Mouse (Mus musculus) c-Kit-positive CD71-positive TER-119-positive erythroid progenitor cells, embryonic 14.5 days (primary cell): ENCODE measurements around the gene Gm20662.

Experiments used
- DNase-seq: peaks from one replicate; pipeline ENCODE4 v3.0.0-alpha.2; 2013; ENCODE audit warnings: low spot score

Gene Gm20662

DNA sequence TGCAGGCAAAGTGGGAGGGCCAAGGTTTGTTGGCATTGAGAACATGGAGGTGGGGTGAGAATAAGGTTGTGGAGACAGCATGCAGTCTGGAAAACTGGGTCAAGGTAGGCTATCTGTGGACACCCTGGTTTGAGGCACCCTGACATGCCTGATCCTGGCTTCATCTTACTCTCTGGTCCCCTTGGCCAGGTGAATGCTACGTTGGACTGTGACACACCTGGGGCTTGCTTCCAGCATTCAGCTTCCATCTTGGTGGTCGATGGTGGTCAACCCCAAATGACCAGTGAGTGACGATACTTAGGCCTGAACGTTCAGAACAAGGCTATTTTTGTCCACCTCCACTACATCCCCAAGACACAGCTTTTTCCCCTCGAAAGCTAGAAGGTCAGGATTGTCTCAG is at the start of gene Gm20662:
Gene Gm20662, plus strand, starts transcription at position 301 of the 400 bp plus-strand sequence.
- no peak for DNase-seq

DNA sequence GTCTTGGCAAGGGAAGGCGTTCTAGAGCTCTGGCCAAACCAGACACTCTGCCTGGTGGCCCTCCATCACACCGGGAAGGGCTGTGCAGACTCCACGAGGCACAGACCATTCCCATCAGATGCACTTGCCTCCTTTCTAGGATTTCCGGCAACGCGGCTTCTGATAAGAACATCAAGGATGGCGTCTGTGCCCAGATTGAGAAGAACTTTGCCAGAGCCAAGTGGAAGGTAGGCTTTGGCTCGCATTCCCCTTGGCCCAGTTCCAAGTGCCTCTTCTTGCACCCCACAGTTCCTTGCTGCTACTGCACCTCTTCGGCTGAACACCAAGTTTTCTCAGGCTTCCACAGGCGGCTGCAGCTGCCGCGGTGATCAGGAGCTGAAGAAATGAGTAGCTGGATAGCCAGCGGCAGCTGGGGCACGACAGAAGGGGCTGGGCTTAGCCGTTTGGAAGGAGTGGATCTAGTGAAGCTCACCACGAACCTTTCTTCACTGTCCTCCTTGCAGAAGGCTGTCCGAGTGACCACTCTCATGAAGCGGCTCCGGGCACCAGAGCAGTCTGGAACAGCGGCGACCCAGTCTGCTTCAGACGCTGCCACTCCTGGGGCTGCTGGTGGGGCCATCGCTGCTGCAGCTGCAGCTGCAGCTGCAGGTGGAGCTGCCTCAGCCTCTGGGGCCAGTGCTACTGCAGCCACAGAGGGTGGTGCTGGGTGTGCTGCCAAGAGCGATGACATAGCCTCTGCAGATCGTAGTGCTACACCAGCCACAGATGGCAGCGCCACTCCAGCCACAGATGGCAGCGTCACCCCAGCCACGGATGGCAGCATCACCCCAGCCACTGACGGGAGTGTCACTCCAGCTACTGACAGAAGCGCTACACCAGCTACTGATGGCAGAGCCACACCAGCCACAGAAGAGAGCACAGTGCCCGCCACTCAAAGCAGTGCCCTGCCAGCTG is 48.6 kb upstream of the Gm20662 start:
- DNase-seq, result no peak

DNA sequence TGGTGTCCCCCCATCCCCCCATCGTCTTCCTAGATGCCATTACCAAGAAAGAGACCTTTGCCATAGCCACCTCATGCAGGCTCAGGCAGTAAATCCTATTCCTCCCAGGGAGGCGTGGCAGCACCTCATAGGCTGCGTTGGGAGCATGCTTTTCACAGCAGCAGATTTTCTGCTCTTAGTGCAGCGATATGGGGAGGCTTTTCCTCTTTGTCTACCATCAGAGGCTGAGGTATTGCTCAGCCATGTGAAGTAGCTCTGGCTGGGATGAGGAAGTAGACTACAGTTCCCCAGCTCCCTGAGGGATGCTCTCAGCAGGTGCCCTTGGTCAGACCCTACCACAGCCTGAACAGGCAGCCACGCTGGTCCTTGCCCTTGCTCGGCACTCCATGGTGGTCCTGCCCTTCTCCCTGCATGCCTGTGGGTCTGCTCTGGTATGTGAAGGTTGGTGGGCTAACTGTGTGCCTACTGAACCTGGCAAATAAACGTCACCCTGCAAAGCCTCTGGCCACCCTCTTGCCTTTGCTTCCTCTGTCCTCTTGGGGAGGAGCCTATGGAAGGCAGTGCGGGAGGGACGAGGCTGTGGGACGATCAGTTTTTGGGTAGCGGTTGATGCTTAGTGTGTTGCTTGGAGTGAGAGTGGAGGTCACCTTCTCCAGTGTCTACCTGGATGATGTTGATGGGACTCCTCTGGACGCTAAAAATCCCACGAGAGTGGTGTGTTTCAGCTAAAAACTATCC is 46.8 kb upstream of the Gm20662 start:
- DNase-seq, result no peak

DNA sequence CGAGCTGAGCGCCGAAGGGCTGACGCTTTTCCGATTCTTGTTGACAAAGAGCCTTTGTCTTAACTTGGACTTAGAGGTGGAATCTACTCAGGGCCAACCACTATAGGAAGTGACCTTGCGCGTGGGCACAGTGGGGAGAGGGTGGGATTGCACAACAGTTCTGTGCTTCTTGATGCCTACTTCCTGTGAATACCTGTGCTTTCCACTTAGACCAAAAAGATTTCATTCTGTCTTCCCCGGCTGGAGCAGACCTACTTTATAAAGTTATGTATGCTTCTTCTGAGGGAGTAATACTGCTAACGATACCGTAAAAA is 46.3 kb upstream of the Gm20662 start, which contains the start of gene Traip:
Gene Traip, plus strand, starts transcription at position 215 of the 314 bp plus-strand sequence.
- DNase-seq, result no peak

DNA sequence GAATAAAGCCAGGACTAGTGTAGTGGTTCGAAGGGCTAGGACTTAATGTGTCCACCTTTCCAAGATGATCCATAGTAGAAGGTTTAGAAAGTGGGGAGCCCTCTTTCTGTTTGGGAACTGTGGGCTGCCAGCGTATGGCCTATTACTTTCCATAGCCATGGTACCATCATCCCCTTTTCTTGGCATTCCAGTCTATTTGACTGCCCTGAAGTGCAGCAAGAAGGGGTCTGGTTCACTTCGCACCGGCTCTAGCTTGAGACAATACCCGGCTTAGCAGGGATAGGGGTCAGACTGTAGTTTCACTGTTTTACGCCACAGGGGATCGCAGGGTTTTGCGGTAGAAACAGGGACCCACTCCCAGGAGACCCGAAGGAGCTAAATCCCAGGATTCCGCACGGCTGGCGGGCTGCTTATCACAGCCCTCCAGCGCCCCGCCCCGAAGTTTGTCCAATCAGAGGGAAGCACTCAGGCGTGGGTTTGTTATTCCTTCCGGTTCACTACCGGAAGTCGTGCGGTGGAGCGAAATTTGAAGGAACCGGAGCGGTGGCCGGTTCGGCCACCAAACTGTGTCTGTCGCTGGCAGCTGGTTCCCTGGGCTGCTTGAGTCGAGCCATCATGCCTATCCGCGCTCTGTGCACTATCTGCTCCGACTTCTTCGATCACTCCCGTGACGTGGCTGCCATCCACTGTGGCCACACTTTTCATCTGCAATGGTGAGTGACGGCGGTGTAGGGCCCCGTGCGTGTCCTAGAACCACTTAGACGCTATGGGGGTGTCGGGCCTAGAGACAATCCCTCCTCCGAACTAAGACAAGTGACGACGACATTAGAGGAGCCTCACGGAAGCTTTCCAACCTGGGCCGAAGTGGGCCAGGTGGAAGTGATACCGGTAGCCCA is 45.4 kb upstream of the Gm20662 start:
- DNase-seq, result peak; percentile 90

DNA sequence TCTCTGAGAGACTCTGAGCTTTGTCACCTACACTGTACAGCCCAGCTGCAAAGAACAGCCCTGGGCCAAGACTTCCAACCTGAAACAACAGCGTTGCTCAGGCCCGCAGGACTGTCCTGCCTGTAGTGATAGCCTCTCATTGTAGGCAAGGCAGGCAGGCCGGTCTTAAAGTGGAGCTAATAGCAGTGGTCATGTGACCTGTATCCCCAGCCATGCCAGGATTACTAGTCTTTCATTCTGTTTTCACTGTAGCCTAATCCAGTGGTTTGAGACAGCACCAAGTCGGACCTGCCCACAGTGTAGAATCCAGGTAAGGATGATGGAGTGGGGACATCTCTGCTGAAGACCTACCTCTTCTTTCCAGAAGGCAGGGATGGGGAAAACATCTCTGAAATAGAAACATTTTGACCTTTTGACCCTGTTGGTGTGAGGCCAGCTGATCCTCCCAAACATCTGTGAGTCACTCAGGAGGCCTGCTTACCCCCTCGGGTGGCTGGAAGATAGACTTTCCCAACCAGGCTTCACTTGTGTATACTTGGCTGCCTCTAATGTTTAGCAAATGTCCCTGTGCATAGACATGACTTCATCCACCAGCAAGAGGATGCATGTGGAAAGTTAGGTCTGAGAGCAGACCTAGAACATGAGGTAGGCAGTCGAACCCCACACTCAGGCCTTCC is 40.4 kb upstream of the Gm20662 start:
- no peak for DNase-seq

DNA sequence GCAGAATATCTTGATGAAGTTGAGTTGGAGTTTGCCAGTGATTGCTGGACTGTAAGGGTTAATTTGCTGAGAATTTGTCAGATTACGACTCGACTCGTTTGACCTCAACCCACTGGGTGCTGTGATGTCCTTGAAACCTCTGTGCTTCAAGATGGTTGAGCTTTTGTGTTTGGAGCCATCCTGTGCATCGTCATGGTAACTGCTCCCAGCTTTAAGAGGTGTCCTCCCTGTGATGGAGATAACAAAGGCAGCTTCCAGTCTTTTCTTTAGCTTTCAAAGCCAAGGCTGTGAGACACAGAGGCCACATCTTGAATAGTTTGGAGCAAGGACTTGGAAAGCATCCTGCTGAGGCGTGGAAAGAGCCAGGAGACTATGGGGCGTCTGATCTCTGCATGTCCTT is 39.0 kb upstream of the Gm20662 start:
- no peak for DNase-seq

DNA sequence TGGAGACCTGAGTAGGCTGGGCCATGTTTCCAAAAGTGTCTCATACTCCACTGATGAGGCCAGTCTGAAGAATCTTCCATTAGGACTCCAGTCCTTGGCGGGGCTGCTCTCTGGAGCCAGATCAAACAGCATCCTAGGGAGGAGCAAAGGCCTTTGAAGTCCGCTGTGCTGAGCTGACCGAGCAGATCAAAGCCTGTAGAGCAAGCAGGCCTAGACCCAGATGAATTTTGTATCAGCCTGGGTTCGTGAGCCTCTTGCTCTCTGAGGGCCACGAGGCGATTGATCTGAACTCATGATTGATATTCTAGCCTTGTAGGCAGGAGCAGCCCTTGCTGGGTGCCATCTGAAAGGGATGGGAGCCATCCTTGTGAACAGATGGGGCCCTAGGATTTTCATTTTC is 36.3 kb upstream of the Gm20662 start:
- no peak for DNase-seq

DNA sequence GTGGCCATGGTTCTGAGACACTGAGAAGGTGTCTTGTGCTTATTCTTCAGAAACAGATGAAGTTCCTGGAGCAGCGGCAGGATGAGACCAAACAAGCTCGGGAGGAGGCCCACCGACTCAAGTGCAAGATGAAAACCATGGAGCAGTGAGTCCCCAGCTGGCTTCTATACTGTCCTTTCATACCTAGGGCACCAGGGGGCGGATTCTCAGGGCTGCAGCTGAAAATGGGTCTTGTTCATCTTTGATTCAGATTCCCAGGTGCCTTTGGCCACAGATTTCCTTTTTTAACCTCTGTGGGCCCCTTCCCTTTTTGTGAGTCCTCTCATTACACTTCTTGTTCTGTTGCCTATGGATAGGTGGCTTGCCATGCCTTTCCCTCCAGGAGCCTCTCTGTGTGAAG is 35.2 kb upstream of the Gm20662 start:
- no peak for DNase-seq

DNA sequence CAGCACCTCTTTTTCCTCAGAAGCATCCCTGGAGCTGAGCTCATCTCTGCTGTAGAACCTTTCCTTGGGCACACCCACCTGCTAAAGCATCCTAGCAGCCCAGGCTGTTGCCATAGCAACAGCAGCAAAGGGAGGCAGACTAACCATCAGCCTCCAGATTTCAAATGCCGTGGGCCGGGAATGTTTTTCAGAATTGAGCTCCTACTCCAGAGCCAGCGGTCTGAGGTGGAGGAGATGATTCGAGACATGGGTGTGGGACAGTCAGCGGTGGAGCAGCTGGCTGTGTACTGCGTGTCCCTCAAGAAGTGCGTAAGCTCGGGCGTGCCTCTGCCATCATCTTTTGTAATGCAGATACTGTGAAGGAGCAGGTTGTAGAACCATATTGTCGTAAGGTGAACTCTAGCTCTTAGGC is 34.8 kb upstream of the Gm20662 start:
- DNase-seq, result no peak

DNA sequence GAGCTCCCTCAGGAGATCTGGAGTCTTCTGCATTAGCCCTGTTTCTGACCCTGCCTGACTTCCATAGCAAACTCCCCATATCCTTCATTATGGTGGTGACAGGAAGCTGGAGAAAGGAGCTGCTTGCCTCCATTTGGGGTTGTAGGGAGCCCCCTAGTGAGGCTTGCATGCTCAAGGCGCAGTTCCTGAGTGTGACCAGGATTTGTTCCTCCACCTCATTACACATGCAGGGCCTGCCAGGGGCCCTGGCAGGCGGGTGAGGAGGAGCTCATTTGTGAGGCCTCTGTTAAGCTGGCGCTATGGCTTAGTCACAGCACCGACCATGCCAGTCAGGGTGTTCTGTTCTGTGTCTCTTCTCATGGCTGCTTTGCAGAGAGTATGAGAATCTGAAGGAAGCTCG is 34.3 kb upstream of the Gm20662 start:
- DNase-seq, result no peak

DNA sequence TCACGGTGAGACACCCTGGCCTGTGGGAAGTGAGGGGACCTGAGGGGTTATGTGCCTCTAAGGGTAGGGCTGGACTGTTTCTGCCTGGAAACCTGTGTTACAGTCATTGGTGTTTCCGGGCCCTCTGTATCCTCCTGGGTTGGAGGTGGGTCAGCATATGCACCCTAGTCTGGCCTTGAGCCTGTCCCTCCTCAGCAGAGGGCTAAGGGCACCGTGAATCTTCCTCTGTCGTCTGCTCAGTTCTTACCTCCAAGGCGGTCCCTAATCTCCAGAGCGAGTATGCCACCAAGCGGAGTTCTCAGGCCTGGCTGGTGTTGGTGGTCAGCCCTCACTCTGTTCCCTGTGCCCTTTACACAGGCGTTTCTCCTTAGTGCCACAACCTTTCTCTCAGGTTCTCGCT is 33.2 kb upstream of the Gm20662 start:
- no peak for DNase-seq

DNA sequence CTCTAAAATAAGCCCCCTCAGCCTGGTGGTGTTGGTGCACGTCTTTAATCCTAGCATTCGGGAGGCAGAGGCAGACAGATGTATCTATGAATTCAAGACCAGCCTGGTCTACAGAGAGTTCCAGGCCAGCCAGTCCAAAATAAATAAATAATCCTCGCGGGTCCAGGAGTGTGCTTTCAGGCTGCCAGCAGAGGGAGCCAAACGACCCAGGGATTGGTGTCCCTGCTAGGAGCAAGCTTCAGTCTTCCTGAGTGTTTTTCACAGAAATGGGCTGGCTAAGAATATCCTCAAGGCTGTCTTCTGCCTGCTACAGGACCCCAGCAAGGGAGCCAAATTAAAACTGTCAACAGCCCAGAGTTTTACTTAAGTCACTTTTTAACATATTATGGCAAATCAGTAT is 32.4 kb upstream of the Gm20662 start:
- peak; percentile 89 for DNase-seq

DNA sequence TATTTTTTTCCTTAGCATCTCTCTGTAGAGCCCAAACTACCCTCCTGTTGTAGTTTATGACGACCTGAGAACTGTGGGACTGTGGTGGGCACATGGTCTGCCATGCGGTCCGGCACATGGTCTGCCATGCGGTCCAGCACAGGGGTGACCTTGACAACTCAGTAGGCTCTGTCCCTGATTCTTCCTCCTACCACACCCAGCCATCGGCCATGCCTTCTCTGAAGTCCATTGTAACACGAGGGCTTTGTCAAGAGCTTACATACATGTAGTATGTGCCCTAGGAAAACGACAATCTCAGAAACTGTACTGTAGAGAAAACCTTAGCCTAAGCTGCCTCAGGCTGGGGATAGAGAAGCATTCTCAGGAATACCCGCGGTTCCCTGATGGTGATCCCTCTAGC is 31.5 kb upstream of the Gm20662 start:
- DNase-seq, result no peak

DNA sequence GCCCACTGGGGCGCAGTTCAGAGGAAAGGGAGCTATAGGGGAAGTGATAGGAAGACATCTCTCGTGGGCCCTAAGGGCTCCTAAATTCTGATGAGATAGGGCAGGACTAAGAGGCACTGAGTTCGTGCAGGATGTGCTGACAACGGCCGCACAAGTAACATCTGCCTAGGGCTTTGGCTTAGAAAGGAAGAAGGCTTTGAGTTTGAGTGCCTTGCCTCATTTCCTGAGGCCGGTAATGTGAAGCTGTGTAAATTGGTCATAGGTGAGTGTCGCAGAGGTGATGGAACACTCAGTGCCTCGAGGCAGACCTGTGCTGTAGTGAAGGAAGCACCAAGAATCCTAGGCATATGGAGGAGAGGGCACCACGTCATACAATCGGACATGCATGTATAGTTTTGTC is 29.5 kb upstream of the Gm20662 start:
- DNase-seq, result no peak

DNA sequence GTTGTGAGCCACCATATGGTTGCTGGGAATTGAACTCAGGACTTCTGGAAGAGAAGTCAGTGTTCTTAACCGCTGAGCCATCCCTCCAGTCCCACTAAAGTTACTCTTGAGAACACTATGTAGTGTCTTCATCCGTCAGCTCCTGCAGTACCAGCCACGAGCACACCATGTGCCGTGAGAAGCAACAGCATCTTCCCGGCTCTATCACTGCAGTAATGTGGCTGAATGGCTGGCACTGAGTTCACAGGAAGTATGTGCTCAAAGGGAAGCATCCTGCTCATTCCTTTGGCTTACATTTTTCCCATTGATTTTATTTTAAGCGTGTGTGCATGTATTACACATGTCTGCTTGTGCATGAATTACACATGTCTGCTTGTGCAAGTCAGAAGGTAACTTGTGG is 28.7 kb upstream of the Gm20662 start:
- no peak for DNase-seq

DNA sequence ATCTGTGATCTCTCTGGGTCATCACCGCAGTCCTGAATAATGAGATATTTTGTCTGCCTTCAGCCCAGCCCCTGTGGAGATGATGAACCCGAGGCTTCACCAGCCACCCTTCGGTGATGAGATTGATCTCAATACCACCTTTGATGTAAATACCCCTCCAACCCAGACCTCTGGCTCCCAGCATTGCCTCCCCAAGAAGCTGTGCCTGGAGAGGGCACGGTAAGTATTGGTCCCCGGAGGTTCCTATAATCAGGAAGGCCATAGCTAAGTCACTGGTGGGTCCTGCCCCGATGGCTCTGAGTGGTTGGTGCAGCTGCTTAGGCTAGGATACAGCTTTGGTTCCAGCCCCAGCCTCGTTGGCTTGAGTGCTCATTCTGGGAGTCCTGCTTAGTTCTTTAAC is 27.6 kb upstream of the Gm20662 start:
- no peak for DNase-seq

DNA sequence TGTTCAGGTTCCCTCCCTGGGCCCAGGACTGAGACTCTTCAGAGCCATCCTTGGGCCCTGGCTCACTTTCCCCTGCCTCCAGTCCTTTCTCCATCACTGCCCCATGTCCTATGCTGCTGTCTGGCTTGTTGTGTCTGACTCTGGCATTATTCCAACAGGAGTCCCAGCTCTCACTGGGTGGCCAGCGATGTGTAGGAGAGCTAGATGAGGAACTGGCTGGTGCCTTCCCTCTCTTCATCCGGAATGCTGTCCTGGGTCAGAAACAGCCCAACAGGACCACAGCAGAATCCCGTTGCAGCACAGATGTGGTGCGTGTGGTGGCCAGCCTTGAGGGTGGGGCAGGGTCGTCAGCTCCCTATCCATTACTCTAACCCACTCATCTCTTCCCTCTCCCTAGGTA is 25.8 kb upstream of the Gm20662 start:
- DNase-seq, result no peak

DNA sequence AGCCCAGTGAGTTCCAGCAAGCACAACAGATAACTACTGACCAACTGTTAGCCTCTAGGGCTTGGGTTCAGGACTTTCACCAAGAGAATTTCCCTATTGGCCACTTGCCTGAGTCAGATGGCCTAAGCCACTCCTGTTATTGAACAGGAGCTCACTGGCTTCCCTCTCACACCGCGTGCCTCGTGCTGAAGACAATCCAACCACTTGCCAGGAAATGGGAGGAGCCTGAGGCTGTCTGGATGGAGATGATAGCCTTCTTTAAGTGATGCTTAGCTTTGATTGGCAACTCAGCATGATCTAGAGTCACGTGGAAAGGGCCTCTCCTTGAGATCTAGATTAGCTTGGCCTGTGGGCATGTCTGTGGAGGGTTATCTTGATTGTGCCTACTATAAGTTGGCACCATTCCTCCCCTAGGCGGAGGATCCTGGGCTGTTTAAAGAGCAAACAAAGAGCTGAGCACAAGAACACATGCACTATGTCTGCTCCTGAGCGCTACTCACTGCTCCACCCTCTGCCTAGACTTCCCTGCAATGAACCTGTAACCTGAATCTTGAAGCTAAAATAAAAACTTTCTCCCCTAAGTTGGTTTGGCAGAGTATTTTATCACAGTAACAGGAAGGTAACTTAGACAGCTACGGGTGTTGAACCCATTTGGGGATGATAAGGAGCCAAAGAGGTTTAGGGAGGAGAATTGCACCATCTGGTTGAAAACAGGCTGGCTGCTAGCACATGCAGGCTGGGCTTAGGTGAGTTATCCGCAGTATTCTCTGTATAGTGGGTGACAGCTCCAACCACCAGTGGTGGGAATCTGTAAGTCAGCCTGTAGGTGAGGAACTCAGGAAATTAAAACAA is 24.2 kb upstream of the Gm20662 start:
- DNase-seq, result peak; percentile 93

DNA sequence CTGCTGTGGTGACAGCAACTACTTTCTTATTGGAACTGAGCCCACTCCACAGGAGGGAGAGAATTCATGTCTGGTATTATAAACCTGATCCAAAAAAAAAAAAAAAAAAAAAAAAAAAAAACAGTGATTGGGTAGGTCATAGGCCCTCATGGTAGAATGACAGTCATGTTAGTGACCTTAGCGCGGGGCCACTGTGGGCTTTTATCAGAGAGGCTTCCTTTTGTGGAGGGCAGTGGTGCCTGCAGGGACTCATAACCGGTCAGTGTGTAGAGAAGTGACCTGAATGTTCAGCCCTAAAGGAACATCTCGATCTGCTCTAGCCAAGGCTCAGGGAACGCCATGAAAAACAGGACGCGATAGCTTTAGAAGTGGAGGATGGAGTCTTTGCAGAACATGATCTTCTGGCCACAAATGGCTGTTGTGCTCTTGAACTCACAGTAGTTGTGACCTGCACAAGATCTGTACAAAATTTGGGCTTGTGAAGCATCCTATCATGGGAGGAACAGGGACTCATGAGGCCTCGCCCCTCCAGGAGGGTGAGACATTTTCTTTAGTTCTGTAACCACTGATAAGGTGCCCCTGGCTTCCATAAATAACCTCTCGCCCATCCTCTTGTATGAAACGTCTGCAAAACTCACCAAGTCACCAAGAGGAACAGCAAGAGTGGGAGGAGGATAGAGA is 21.5 kb upstream of the Gm20662 start:
- DNase-seq, result peak; percentile 87
